Mouse (Mus musculus) c-Kit-positive CD71-positive TER-119-positive erythroid progenitor cells, embryonic 14.5 days (primary cell): ENCODE results near the gene Cluap1.

Source experiments
- DNase-seq: peaks from one replicate; pipeline ENCODE4 v3.0.0-alpha.2; 2013; ENCODE audit warnings: low spot score

Gene Cluap1

GRCm38 (mm10) chr16:3908537-3909111, at the start of gene Cluap1, which contains the start of gene 1700037C18Rik:
Gene Cluap1, plus strand, starts transcription at chr16:3908801.
Gene 1700037C18Rik, minus strand, starts transcription at chr16:3908689.
- peak; percentile 92 for DNase-seq

- DNase-seq, result no peak
Measured at GRCm38 (mm10) chr16:3859254-3859653, 49.3 kb upstream of the Cluap1 start.

- no peak for DNase-seq
Measured at GRCm38 (mm10) chr16:3871815-3872214, 36.8 kb upstream of the Cluap1 start.

- peak; percentile 83 for DNase-seq
Measured at GRCm38 (mm10) chr16:3872216-3873047, 36.2 kb upstream of the Cluap1 start, which contains the start of gene Naa60. Gene Naa60, plus strand, starts transcription at chr16:3872375.

GRCm38 (mm10) chr16:3876346-3876745, 32.3 kb upstream of the Cluap1 start:
- DNase-seq, result no peak

- DNase-seq, result peak; percentile 92
Measured at GRCm38 (mm10) chr16:3884201-3885064, 24.2 kb upstream of the Cluap1 start, which contains the start of the genes Zfp597 and Gm20695. Gene Zfp597, minus strand, starts transcription at chr16:3884561. Gene Gm20695, plus strand, starts transcription at chr16:3884648.

GRCm38 (mm10) chr16:3885065-3885670, 23.4 kb upstream of the Cluap1 start:
- peak; percentile 15 for DNase-seq

- no peak for DNase-seq
Measured at GRCm38 (mm10) chr16:3891621-3892295, 16.8 kb upstream of the Cluap1 start.

- no peak for DNase-seq
Measured at GRCm38 (mm10) chr16:3893739-3894138, 14.9 kb upstream of the Cluap1 start.

- DNase-seq, result peak; percentile 21
Measured at GRCm38 (mm10) chr16:3895173-3895792, 13.3 kb upstream of the Cluap1 start.

GRCm38 (mm10) chr16:3896046-3896445, 12.6 kb upstream of the Cluap1 start:
- no peak for DNase-seq

GRCm38 (mm10) chr16:3896553-3896952, 12.0 kb upstream of the Cluap1 start:
- DNase-seq, result no peak

GRCm38 (mm10) chr16:3907471-3907870, 1.1 kb upstream of the Cluap1 start:
- DNase-seq, result no peak

- DNase-seq, result peak; percentile 37
Measured at GRCm38 (mm10) chr16:3909118-3909517, 517 bp downstream of the Cluap1 start.

- DNase-seq, result no peak
Measured at GRCm38 (mm10) chr16:3920756-3921155, 12.2 kb downstream of the Cluap1 start.

GRCm38 (mm10) chr16:3923515-3923914, 14.9 kb downstream of the Cluap1 start:
- DNase-seq, result no peak

- DNase-seq, result no peak
Measured at GRCm38 (mm10) chr16:3923966-3924365, 15.4 kb downstream of the Cluap1 start.

GRCm38 (mm10) chr16:3928582-3928981, 20.0 kb downstream of the Cluap1 start:
- no peak for DNase-seq

- DNase-seq, result no peak
Measured at GRCm38 (mm10) chr16:3929151-3929550, 20.6 kb downstream of the Cluap1 start.

- no peak for DNase-seq
Measured at GRCm38 (mm10) chr16:3933536-3933935, 24.9 kb downstream of the Cluap1 start.

- no peak for DNase-seq
Measured at GRCm38 (mm10) chr16:3934091-3934490, 25.5 kb downstream of the Cluap1 start.
